Mouse (Mus musculus) neutrophil, adult 83 days (primary cell): Measurements from ENCODE around the gene Aff2. TPM values are rescaled to one million over a fixed set of nuclear protein-coding genes. Genes with fewer than 3 reads are reported as not detected.

ENCODE experiments used
- total RNA-seq, 2 experiments: library from RNA; stranded (reverse); gene quantifications; one replicate each; pipeline ENCODE4 v1.2.4; 2023

Aff2 gene
- 10 to 100 TPM; 12.6 to 19.0 TPM for total RNA-seq

DNA sequence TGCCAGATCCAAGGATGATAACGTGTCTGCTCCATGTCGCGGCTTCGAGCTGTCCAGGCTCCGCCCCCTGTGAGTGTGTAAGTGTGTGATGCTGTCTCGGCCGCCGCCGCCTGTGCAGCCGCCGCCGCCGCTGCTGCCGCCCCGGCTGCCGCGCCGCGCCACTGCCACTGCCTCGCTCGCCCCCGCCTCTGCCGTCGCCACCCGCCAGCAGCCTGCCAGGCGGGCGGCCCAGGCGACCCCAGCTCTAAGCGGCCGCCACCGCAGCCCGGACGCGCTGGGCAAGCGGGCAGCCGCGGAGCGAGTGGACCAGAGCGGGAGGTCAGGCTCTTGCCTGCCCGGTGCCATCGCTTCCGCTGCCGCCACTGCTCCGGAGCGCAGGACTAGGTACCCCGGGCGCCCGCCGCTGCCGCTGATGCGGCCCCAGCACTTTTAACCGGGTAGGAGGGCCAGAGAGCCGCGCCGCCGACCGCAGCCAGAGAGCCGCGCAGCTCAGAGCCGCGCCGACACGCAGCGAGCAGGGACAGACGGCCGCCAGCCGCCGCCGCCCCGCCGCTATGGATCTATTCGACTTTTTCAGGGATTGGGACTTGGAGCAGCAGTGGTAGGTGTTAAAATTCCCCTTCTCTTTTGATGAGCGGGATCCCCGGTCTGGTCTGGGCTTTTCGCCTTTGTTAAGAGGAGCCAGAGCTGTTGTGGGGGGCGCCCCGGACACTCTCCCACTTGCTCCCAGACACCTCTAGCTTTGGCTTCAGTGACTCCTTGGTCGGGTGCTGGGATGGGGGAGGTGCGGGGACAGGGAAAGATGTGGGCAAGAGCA is at the start of gene Aff2:
TSS of gene Aff2 (plus strand) at position 57 of the 817 bp plus-strand sequence.

